8 mouse cellular contexts compared by ENCODE assay signal in the genomic region with DNA sequence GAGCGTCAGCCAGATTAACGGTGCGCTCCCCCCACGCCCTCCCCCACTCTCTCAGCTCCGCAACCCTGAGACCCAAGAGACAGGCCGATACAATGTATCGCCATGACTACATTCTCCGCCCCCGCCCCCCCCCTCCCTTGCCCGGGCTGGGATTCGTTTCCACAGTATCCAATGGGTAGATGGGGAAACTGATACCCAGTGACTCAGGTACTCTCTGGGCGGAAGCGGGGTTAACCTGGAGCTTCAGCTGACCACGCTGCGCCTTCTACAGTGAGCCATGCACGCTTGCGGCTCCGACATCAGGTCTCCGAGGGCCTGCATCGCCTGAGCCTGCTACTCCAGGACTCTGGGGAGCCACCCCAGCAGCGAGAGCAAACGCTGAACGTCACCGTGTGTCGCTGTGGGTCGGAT. TPM values are rescaled to one million over a fixed set of nuclear protein-coding genes. Genes with fewer than 3 reads are reported as not detected.
DNase-seq lines count a peak whose midpoint lies in the region; ATAC-seq lines count a peak whose summit lies in the region.

No protein-coding gene starts in this region.

- H3K9me3 ChIP-seq in lung, embryonic 16.5 days (ENCODE audit: control insufficient read depth, low read length), result peaks cover 14% of the 10 kb centered on the region
- no peaks in the 10 kb centered on the region; the same call in 1 of the 2 replicates for H3K9me3 ChIP-seq in forebrain, embryonic 11.5 days (ENCODE audit: control insufficient read depth, low read length)
- peaks cover 30% of the 10 kb centered on the region for H3K9me3 ChIP-seq in limb, embryonic 12.5 days
- no peaks in the 10 kb centered on the region for H3K9me3 ChIP-seq in stomach, embryonic 15.5 days

- peak overlapping the region; percentile 24 for H3K4me2 ChIP-seq in lung, embryonic 16.5 days (ENCODE audit: low read depth, low read length)
- H3K4me2 ChIP-seq in forebrain, embryonic 11.5 days (ENCODE audit: low read depth, low read length, severe bottlenecking), result peak overlapping the region; percentile 37; the same call in 1 of the 2 replicates
- peak overlapping the region; percentile 54 for H3K4me2 ChIP-seq in limb, embryonic 12.5 days
- peak overlapping the region; percentile 38 for H3K4me2 ChIP-seq in stomach, embryonic 15.5 days

- peak; percentile 29; the same call in 1 of the 2 replicates for ATAC-seq in lung, embryonic 16.5 days (ENCODE audit: low read depth)
- ATAC-seq in forebrain, embryonic 11.5 days (replicated peaks; ENCODE audit: low FRiP score), result no peak
- 0 out of 2 replicates have a peak, but pooled peaks have one; percentile 13 for ATAC-seq in limb, embryonic 12.5 days (ENCODE audit: insufficient number of reproducible peaks, insufficient read depth, low FRiP score, low TSS enrichment, low read depth)
- ATAC-seq in stomach, embryonic 15.5 days (ENCODE audit: insufficient read depth, low FRiP score, low read depth), result no peak

- H3K4me3 ChIP-seq in lung, embryonic 16.5 days (ENCODE audit: low read length), result 0 out of 2 replicates have a peak overlapping the region, but pooled peaks have one; percentile 1
- peak overlapping the region; percentile 11; the same call in 1 of the 2 replicates for H3K4me3 ChIP-seq in forebrain, embryonic 11.5 days (ENCODE audit: low read depth, low read length)
- H3K4me3 ChIP-seq in limb, embryonic 12.5 days (replicated peaks), result peak overlapping the region; percentile 31
- 0 out of 2 replicates have a peak overlapping the region, but pooled peaks have one; percentile 5 for H3K4me3 ChIP-seq in stomach, embryonic 15.5 days (replicated peaks)

- no peaks in the 10 kb centered on the region for H3K27me3 ChIP-seq in lung, embryonic 16.5 days (ENCODE audit: control insufficient read depth, insufficient read depth, low read depth, low read length)
- no peaks in the 10 kb centered on the region for H3K27me3 ChIP-seq in forebrain, embryonic 11.5 days (ENCODE audit: control insufficient read depth, insufficient read depth, low read length)
- peaks cover 3% of the 10 kb centered on the region; the same call in 1 of the 2 replicates for H3K27me3 ChIP-seq in limb, embryonic 12.5 days
- no peaks in the 10 kb centered on the region for H3K27me3 ChIP-seq in stomach, embryonic 15.5 days (replicated peaks)

- no peak overlapping the region for H3K27ac ChIP-seq in lung, embryonic 16.5 days (ENCODE audit: low read length)
- H3K27ac ChIP-seq in forebrain, embryonic 11.5 days (ENCODE audit: low read depth, low read length), result no peak overlapping the region
- H3K27ac ChIP-seq in limb, embryonic 12.5 days, result no peak overlapping the region
- H3K27ac ChIP-seq in stomach, embryonic 15.5 days, result no peak overlapping the region

- 54% methylated on average over 26 of the region's 26 CpGs for WGBS in lung, embryonic 16.5 days
- WGBS in forebrain, embryonic 11.5 days, result 50% methylated on average over 26 of the region's 26 CpGs
- 63% methylated on average over 26 of the region's 26 CpGs for WGBS in limb, embryonic 12.5 days
- 46% methylated on average over 26 of the region's 26 CpGs for WGBS in stomach, embryonic 15.5 days

- H3K36me3 ChIP-seq in lung, embryonic 16.5 days (ENCODE audit: control insufficient read depth, insufficient read depth, low read length), result no peaks in the 10 kb centered on the region
- no peaks in the 10 kb centered on the region for H3K36me3 ChIP-seq in forebrain, embryonic 11.5 days (ENCODE audit: control insufficient read depth, insufficient read depth, low read length)
- 0 out of 2 replicates have a peak, but pooled peaks cover 7% of the 10 kb centered on the region for H3K36me3 ChIP-seq in limb, embryonic 12.5 days
- H3K36me3 ChIP-seq in stomach, embryonic 15.5 days, result no peaks in the 10 kb centered on the region

- no peak overlapping the region for H3K9ac ChIP-seq in lung, embryonic 16.5 days (ENCODE audit: low read length)
- H3K9ac ChIP-seq in forebrain, embryonic 11.5 days (ENCODE audit: low read length), result peak overlapping the region; percentile 6
- H3K9ac ChIP-seq in limb, embryonic 12.5 days (replicated peaks), result peak overlapping the region; percentile 34; the same call in 1 of the 2 replicates
- H3K9ac ChIP-seq in stomach, embryonic 15.5 days, result no peak overlapping the region

- no peak for DNase-seq in lung, postnatal 36 days
- no peak for DNase-seq in forebrain, embryonic 11.5 days (ENCODE audit: low spot score)
- DNase-seq in thymus, postnatal 0 days (ENCODE audit: low spot score), result no peak
- DNase-seq in frontal cortex, adult 2 months (ENCODE audit: extremely low spot score in 1 of 2, low spot score in 1 of 2), result no peak
- no peak for DNase-seq in cerebellum, adult 11 months

- H3K4me1 ChIP-seq in lung, embryonic 16.5 days (replicated peaks; ENCODE audit: control insufficient read depth, insufficient read depth, low read length), result no peaks in the 10 kb centered on the region
- no peaks in the 10 kb centered on the region; the same call in 1 of the 2 replicates for H3K4me1 ChIP-seq in forebrain, embryonic 11.5 days (replicated peaks; ENCODE audit: control insufficient read depth, insufficient read depth, low read length)
- H3K4me1 ChIP-seq in limb, embryonic 12.5 days (replicated peaks), result no peaks in the 10 kb centered on the region; the same call in 1 of the 2 replicates
- H3K4me1 ChIP-seq in stomach, embryonic 15.5 days, result no peaks in the 10 kb centered on the region

RNA-seq across cellular contexts. Expression of a gene that starts 17.0 kb away (rescaled TPM):
- polyA plus RNA-seq in lung, embryonic 16.5 days (2015; fragmentation: Nextera tagmentation; extraction: Ambion mirVana), result 0.49 and 1.0 TPM in 2 replicates
- polyA plus RNA-seq in forebrain, embryonic 11.5 days (2014; fragmentation: Nextera tagmentation; extraction: Ambion mirVana), result 0.56 and 0.92 TPM in 2 replicates
- polyA plus RNA-seq in limb, embryonic 12.5 days (2016; fragmentation: Nextera tagmentation; extraction: Ambion mirVana), result 18.3 and 20.6 TPM in 2 replicates
- 0.49 and 0.88 TPM in 2 replicates for polyA plus RNA-seq in stomach, embryonic 15.5 days (2015; fragmentation: Nextera tagmentation; extraction: Ambion mirVana)
- 0.21 and 0.36 TPM in 2 replicates for polyA plus RNA-seq in thymus, postnatal 0 days (2015; fragmentation: Nextera tagmentation; extraction: Ambion mirVana)
- 1.1 and 1.6 TPM in 2 replicates for polyA plus RNA-seq in frontal cortex, adult 2 months (2012; rRNA removed)

Comparison
In these comparisons a context has a peak if more than half of its experiments do, and no peak if none do; other contexts are left out.
1. ATAC-seq: peak in lung, embryonic 16.5 days (single experiment) and limb, embryonic 12.5 days (single experiment); none in forebrain, embryonic 11.5 days (single experiment) and stomach, embryonic 15.5 days (single experiment).
2. H3K9ac ChIP-seq: peak in forebrain, embryonic 11.5 days (single experiment) and limb, embryonic 12.5 days (single experiment); none in lung, embryonic 16.5 days (single experiment) and stomach, embryonic 15.5 days (single experiment).
3. Peak in every context shown above with its lines, with median percentiles within 50 percentile points of each other: H3K4me2 ChIP-seq and H3K4me3 ChIP-seq.